Mouse (Mus musculus): ENCODE data around the gene Ifitm10.

Gene Ifitm10

GRCm38 (mm10) chr7:142373641-142374412 is at the start of gene Ifitm10:
TSS of gene Ifitm10 (minus strand) at chr7:142373753.
- peak; percentile 33 for DNase-seq (ENCODE audit: low read depth, low spot score)

- no peak for DNase-seq (ENCODE audit: low read depth, low spot score)
Measured at GRCm38 (mm10) chr7:142421826-142422225, 48.3 kb upstream of the Ifitm10 start.

GRCm38 (mm10) chr7:142419887-142420286 is 46.3 kb upstream of the Ifitm10 start:
- DNase-seq (ENCODE audit: low read depth, low spot score) = no peak

- DNase-seq (ENCODE audit: low read depth, low spot score) = no peak
Measured at GRCm38 (mm10) chr7:142418679-142419078, 45.1 kb upstream of the Ifitm10 start.

- no peak for DNase-seq (ENCODE audit: low read depth, low spot score)
Measured at GRCm38 (mm10) chr7:142418027-142418426, 44.5 kb upstream of the Ifitm10 start.

- DNase-seq (ENCODE audit: low read depth, low spot score) = no peak
Measured at GRCm38 (mm10) chr7:142416225-142416624, 42.7 kb upstream of the Ifitm10 start.

- no peak for DNase-seq (ENCODE audit: low read depth, low spot score)
Measured at GRCm38 (mm10) chr7:142415314-142415713, 41.8 kb upstream of the Ifitm10 start.

GRCm38 (mm10) chr7:142413285-142413684 is 39.7 kb upstream of the Ifitm10 start:
- DNase-seq (ENCODE audit: low read depth, low spot score) = no peak

- DNase-seq (ENCODE audit: low read depth, low spot score) = no peak
Measured at GRCm38 (mm10) chr7:142409603-142410002, 36.0 kb upstream of the Ifitm10 start.

GRCm38 (mm10) chr7:142408686-142409085 is 35.1 kb upstream of the Ifitm10 start:
- DNase-seq (ENCODE audit: low read depth, low spot score) = no peak

GRCm38 (mm10) chr7:142407935-142408334 is 34.4 kb upstream of the Ifitm10 start:
- no peak for DNase-seq (ENCODE audit: low read depth, low spot score)

GRCm38 (mm10) chr7:142405134-142405533 is 31.6 kb upstream of the Ifitm10 start:
- DNase-seq (ENCODE audit: low read depth, low spot score) = peak; percentile 86

GRCm38 (mm10) chr7:142403591-142403990 is 30.0 kb upstream of the Ifitm10 start:
- no peak for DNase-seq (ENCODE audit: low read depth, low spot score)

- peak; percentile 53 for DNase-seq (ENCODE audit: low read depth, low spot score)
Measured at GRCm38 (mm10) chr7:142400750-142401142, 27.2 kb upstream of the Ifitm10 start.

- no peak for DNase-seq (ENCODE audit: low read depth, low spot score)
Measured at GRCm38 (mm10) chr7:142400112-142400749, 26.7 kb upstream of the Ifitm10 start.

GRCm38 (mm10) chr7:142399250-142399649 is 25.7 kb upstream of the Ifitm10 start:
- DNase-seq (ENCODE audit: low read depth, low spot score) = no peak

- DNase-seq (ENCODE audit: low read depth, low spot score) = no peak
Measured at GRCm38 (mm10) chr7:142398052-142398451, 24.5 kb upstream of the Ifitm10 start.

GRCm38 (mm10) chr7:142396611-142397010 is 23.1 kb upstream of the Ifitm10 start:
- DNase-seq (ENCODE audit: low read depth, low spot score) = no peak

GRCm38 (mm10) chr7:142395472-142395871 is 21.9 kb upstream of the Ifitm10 start:
- DNase-seq (ENCODE audit: low read depth, low spot score) = no peak

GRCm38 (mm10) chr7:142394261-142395190 is 21.0 kb upstream of the Ifitm10 start:
- DNase-seq (ENCODE audit: low read depth, low spot score) = no peak

- peak; percentile 58 for DNase-seq (ENCODE audit: low read depth, low spot score)
Measured at GRCm38 (mm10) chr7:142393191-142393590, 19.6 kb upstream of the Ifitm10 start.

GRCm38 (mm10) chr7:142391609-142392008 is 18.1 kb upstream of the Ifitm10 start:
- no peak for DNase-seq (ENCODE audit: low read depth, low spot score)
